Mouse (Mus musculus): ENCODE data around the gene Tulp3.

GRCm38 (mm10) chr6:128404708-128405107 lies 49.1 kb upstream of the Tulp3 start:
- no peak for TF ChIP-seq EP300 (IDR thresholded peaks at IDR 0.05; ENCODE audit: low read length)
- no peak for TF ChIP-seq CTCF (conservative IDR thresholded peaks at IDR 0.05 in 1 of 2, IDR thresholded peaks at IDR 0.05 in 1 of 2; ENCODE audit: low read depth in 2 of 2, low read length in 2 of 2)
- no peak for TF ChIP-seq ZMIZ1 (IDR thresholded peaks at IDR 0.05; ENCODE audit: low read depth, low read length)
- no peak for TF ChIP-seq POLR2A (IDR thresholded peaks at IDR 0.05; ENCODE audit: low read depth, low read length)
- no peak for TF ChIP-seq SIN3A (IDR thresholded peaks at IDR 0.05; ENCODE audit: low read length)
- TF ChIP-seq ZKSCAN1 (IDR thresholded peaks at IDR 0.05; ENCODE audit: borderline replicate concordance, low read depth, low read length), result no peak
- no peak for TF ChIP-seq POLR2AphosphoS2 (IDR thresholded peaks at IDR 0.05; ENCODE audit: low read depth, low read length)
